Mouse (Mus musculus): ENCODE measurements at regions not wholly inside any gene's neighbourhood (a gene's known extent, or its start where the extent isn't known, plus 50 kb on each side); places are given as distances from the start of the nearest gene placed in this dataset.

DNA sequence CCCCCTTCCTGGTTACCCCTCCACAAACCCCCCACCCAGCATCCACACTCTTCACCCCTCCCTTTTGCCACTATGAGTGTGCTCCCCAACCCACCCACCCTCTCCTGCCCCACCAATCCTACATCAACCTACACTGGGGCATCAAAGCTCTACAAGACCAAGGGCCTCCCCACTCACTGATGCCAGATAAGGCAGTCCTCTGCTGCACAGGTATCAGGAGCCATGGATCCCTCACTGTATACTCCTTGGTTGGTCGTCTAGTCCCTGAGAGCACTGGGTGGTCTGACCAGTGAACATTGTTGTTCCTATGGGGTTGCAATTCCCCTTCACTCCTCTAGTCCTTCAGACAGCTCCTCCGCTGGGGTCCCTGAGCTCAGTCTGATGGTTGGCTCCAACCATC, 591.7 kb upstream of the Adgrl4 start:
- TF ChIP-seq EP300 (IDR thresholded peaks at IDR 0.05; ENCODE audit: insufficient read depth, low read depth, low read length), result no peak
- TF ChIP-seq CTCF (IDR thresholded peaks at IDR 0.05; ENCODE audit: low read depth, low read length), result no peak
- no peak for TF ChIP-seq POLR2A (IDR thresholded peaks at IDR 0.05; ENCODE audit: insufficient read depth, low read length)
- Histone ChIP-seq H3K9ac (ENCODE audit: low read depth, poor library complexity, severe bottlenecking) (no peak overlapping the region), H3K9me3 (replicated peaks; ENCODE audit: control insufficient read depth, insufficient read depth, low read length, poor library complexity, severe bottlenecking) (no peaks in the 10 kb centered on the region), H3K27me3 (ENCODE audit: control insufficient read depth, insufficient read depth, low read length, poor library complexity, severe bottlenecking) (no peaks in the 10 kb centered on the region), H3K4me3 (ENCODE audit: low read depth, low read length) (no peak overlapping the region), H3K4me1 (ENCODE audit: control insufficient read depth, insufficient read depth, low read length) (no peaks in the 10 kb centered on the region), H3K36me3 (ENCODE audit: control insufficient read depth, insufficient read depth, low read length, poor library complexity, severe bottlenecking) (no peaks in the 10 kb centered on the region), H3K27ac (ENCODE audit: insufficient read depth, low read length) (no peak overlapping the region)

DNA sequence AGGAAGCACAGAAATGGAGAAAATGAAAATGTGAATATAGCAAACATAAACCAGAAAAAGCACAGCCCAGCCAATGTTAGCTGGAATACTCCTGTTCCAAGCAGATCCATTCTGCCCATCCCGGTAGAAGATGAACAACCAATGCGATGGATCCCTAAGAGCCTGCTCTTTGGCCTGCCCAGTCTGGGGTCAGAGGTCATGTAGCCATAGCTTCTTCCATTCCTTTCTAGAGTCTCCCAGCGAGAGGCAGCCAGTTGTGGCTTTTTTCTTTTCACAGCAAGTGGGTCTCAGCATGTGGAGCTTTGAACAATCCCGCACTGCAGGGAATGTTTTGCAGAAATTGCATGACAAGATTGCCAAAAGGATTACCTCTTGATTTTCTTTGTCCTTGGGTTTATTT, 585.6 kb upstream of the Adgrl4 start:
- H3K4me3 ChIP-seq (ENCODE audit: low read depth, low read length), result no peak overlapping the region
- no peak overlapping the region for H3K27ac ChIP-seq (ENCODE audit: insufficient read depth, low read length)
- H3K9ac ChIP-seq (ENCODE audit: low read depth, poor library complexity, severe bottlenecking), result no peak overlapping the region
- no peak for TF ChIP-seq CTCF (IDR thresholded peaks at IDR 0.05; ENCODE audit: low read depth, low read length)
- no peak for TF ChIP-seq POLR2A (IDR thresholded peaks at IDR 0.05; ENCODE audit: insufficient read depth, low read length)
- no peak for TF ChIP-seq EP300 (IDR thresholded peaks at IDR 0.05; ENCODE audit: insufficient read depth, low read depth, low read length)
- no peaks in the 10 kb centered on the region for H3K36me3 ChIP-seq (ENCODE audit: control insufficient read depth, insufficient read depth, low read length, poor library complexity, severe bottlenecking)
- H3K4me1 ChIP-seq (ENCODE audit: control insufficient read depth, insufficient read depth, low read length), result no peaks in the 10 kb centered on the region
- no peaks in the 10 kb centered on the region for H3K27me3 ChIP-seq (ENCODE audit: control insufficient read depth, insufficient read depth, low read length, poor library complexity, severe bottlenecking)
- no peaks in the 10 kb centered on the region for H3K9me3 ChIP-seq (replicated peaks; ENCODE audit: control insufficient read depth, insufficient read depth, low read length, poor library complexity, severe bottlenecking)

DNA sequence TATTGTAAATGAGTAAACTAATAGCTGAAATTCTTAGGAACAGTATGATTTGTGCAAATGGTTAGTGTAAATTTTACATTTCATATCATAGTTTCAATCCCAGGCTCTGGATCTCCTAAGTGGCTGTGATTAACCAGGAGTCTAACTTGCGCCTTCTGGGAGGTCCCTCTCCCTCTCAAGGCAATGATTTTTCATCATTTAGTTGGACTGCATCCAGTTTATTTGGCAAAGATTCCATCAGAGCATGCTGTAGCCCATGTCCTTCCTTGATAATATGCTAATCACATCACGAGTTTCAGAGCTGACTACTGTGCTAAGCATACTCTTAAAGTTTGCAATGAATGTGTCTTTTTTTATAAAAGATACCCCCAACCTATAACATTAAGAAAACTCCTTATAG, 541.0 kb upstream of the Adgrl4 start:
- Histone ChIP-seq H3K36me3 (ENCODE audit: control insufficient read depth, insufficient read depth, low read length, poor library complexity, severe bottlenecking) (no peaks in the 10 kb centered on the region), H3K4me3 (ENCODE audit: low read depth, low read length) (no peak overlapping the region), H3K4me1 (ENCODE audit: control insufficient read depth, insufficient read depth, low read length) (no peaks in the 10 kb centered on the region), H3K27me3 (ENCODE audit: control insufficient read depth, insufficient read depth, low read length, poor library complexity, severe bottlenecking) (no peaks in the 10 kb centered on the region), H3K27ac (ENCODE audit: insufficient read depth, low read length) (no peak overlapping the region), H3K9ac (ENCODE audit: low read depth, poor library complexity, severe bottlenecking) (no peak overlapping the region), H3K9me3 (replicated peaks; ENCODE audit: control insufficient read depth, insufficient read depth, low read length, poor library complexity, severe bottlenecking) (no peaks in the 10 kb centered on the region)
- TF ChIP-seq EP300 (IDR thresholded peaks at IDR 0.05; ENCODE audit: insufficient read depth, low read depth, low read length) (no peak), POLR2A (IDR thresholded peaks at IDR 0.05; ENCODE audit: insufficient read depth, low read length) (no peak), CTCF (IDR thresholded peaks at IDR 0.05; ENCODE audit: low read depth, low read length) (no peak)

DNA sequence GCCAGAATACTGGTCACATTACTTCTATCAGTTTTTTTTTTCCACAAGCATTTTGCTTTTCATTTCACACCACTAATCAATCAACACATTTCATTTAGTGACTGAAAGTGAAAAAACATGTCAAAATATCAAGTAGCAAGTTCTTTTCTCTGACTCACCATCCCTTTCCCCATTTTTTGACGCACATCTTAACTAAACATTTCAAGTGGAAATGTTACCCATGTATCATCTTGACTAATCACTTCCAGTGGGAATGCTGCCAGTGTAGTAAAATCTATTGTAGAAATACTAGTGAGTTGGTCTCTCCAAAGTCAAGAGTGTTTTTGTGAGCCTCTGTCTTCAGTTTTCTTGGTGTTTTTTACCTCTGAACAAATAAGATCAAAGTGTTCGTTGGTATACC, 527.6 kb upstream of the Adgrl4 start:
- TF ChIP-seq POLR2A (IDR thresholded peaks at IDR 0.05; ENCODE audit: insufficient read depth, low read length), result no peak
- TF ChIP-seq EP300 (IDR thresholded peaks at IDR 0.05; ENCODE audit: insufficient read depth, low read depth, low read length), result no peak
- TF ChIP-seq CTCF (IDR thresholded peaks at IDR 0.05; ENCODE audit: low read depth, low read length), result no peak
- H3K4me3 ChIP-seq (ENCODE audit: low read depth, low read length), result no peak overlapping the region
- H3K27ac ChIP-seq (ENCODE audit: insufficient read depth, low read length), result no peak overlapping the region
- no peaks in the 10 kb centered on the region for H3K9me3 ChIP-seq (replicated peaks; ENCODE audit: control insufficient read depth, insufficient read depth, low read length, poor library complexity, severe bottlenecking)
- H3K27me3 ChIP-seq (ENCODE audit: control insufficient read depth, insufficient read depth, low read length, poor library complexity, severe bottlenecking), result no peaks in the 10 kb centered on the region
- no peaks in the 10 kb centered on the region for H3K4me1 ChIP-seq (ENCODE audit: control insufficient read depth, insufficient read depth, low read length)
- no peaks in the 10 kb centered on the region for H3K36me3 ChIP-seq (ENCODE audit: control insufficient read depth, insufficient read depth, low read length, poor library complexity, severe bottlenecking)
- no peak overlapping the region for H3K9ac ChIP-seq (ENCODE audit: low read depth, poor library complexity, severe bottlenecking)

DNA sequence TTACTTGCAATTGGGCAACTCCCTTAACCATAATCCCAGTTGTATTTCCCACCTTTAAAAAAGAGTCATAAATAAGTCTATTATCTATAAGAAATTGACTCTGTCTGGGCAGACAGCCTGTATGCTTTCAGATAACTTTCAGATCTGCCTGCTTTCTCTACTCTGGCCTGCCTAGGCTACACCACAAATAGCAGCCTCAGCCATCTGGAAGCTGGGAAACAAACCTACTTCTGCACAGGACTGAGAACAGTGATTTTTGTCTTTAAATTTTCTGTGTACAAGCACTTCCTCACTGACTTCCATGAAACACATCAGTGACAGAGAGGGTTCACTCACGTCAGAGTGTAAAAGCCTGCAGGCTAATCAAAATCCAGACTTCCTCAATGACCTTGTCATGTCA, 482.8 kb upstream of the Adgrl4 start:
- no peaks in the 10 kb centered on the region for H3K4me1 ChIP-seq (ENCODE audit: control insufficient read depth, insufficient read depth, low read length)
- H3K36me3 ChIP-seq (ENCODE audit: control insufficient read depth, insufficient read depth, low read length, poor library complexity, severe bottlenecking), result no peaks in the 10 kb centered on the region
- H3K27ac ChIP-seq (ENCODE audit: insufficient read depth, low read length), result no peak overlapping the region
- TF ChIP-seq CTCF (IDR thresholded peaks at IDR 0.05; ENCODE audit: low read depth, low read length), result no peak
- no peak for TF ChIP-seq EP300 (IDR thresholded peaks at IDR 0.05; ENCODE audit: insufficient read depth, low read depth, low read length)
- no peak for TF ChIP-seq POLR2A (IDR thresholded peaks at IDR 0.05; ENCODE audit: insufficient read depth, low read length)
- no peaks in the 10 kb centered on the region for H3K27me3 ChIP-seq (ENCODE audit: control insufficient read depth, insufficient read depth, low read length, poor library complexity, severe bottlenecking)
- H3K9me3 ChIP-seq (replicated peaks; ENCODE audit: control insufficient read depth, insufficient read depth, low read length, poor library complexity, severe bottlenecking), result no peaks in the 10 kb centered on the region
- H3K4me3 ChIP-seq (ENCODE audit: low read depth, low read length), result no peak overlapping the region
- H3K9ac ChIP-seq (ENCODE audit: low read depth, poor library complexity, severe bottlenecking), result no peak overlapping the region

DNA sequence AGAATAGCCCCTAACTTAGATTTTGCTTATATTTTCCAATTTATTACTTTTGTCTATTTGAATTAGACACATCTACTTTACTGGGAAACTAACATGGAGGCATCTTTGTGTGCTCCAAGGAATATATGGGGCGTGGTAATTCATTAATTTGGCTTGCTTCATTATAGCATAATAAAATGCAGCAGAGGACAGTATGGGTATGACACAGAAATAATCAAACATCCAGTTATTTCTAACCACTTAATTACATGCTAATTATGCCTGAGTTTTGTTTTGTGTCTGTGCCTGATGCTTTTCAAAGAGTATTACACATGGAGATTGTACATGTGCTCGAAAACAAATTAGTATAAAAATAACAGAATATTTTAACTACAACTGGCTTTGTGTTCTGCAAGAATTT, 438.0 kb upstream of the Adgrl4 start:
- Histone ChIP-seq H3K9ac (ENCODE audit: low read depth, poor library complexity, severe bottlenecking) (no peak overlapping the region), H3K27ac (ENCODE audit: insufficient read depth, low read length) (no peak overlapping the region), H3K4me1 (ENCODE audit: control insufficient read depth, insufficient read depth, low read length) (no peaks in the 10 kb centered on the region), H3K36me3 (ENCODE audit: control insufficient read depth, insufficient read depth, low read length, poor library complexity, severe bottlenecking) (no peaks in the 10 kb centered on the region), H3K4me3 (ENCODE audit: low read depth, low read length) (no peak overlapping the region), H3K27me3 (ENCODE audit: control insufficient read depth, insufficient read depth, low read length, poor library complexity, severe bottlenecking) (no peaks in the 10 kb centered on the region; the same call in 1 of the 2 replicates), H3K9me3 (replicated peaks; ENCODE audit: control insufficient read depth, insufficient read depth, low read length, poor library complexity, severe bottlenecking) (no peaks in the 10 kb centered on the region)
- TF ChIP-seq EP300 (IDR thresholded peaks at IDR 0.05; ENCODE audit: insufficient read depth, low read depth, low read length), result no peak
- TF ChIP-seq POLR2A (IDR thresholded peaks at IDR 0.05; ENCODE audit: insufficient read depth, low read length), result no peak
- TF ChIP-seq CTCF (IDR thresholded peaks at IDR 0.05; ENCODE audit: low read depth, low read length), result no peak
